Comparison of ENCODE assay signal across 21 mouse cellular contexts in the genomic region with DNA sequence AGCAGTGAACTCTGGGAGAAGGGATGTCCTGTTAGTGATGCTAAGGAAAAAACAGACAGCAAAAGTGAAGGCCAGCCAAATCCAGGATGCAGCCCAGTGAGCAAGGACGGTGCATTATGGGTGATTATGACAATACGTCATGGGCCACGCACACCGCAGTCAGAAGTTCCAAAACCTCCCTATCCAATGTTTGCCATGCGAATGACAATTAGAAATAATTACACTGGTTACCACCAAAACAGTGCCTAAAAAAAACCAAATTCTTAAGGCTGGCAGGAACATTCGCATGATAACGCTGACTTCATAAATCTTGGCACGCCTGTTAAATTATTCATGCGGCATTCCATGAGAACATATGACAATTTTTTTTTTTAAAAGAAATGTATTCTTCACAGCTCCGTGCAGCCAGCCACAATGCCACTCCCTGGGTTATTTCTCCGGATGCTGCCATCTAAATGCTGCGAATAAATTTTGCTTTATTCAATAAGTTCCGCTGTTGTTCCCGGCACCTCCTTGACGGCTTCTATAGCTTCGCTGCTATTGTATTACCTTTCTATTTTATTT.
DNase-seq lines count a peak whose midpoint lies in the region; ATAC-seq and TF ChIP-seq lines count a peak whose summit lies in the region.
"Had no signal": no experiment of that assay in that cellular context is flagged by ENCODE, and none has a peak within 500 bp of the region (broad histone marks: within the 10 kb centered on the region; RNA-seq: fewer than 3 reads in every experiment).

No protein-coding gene starts in this region.

- H3K4me3 ChIP-seq in forebrain, embryonic 14.5 days (ENCODE audit: low read depth, low read length), result no peak overlapping the region
- H3K4me3 ChIP-seq in forebrain, embryonic 11.5 days (ENCODE audit: low read depth, low read length), result no peak overlapping the region
- H3K4me3 ChIP-seq in layer of hippocampus, adult 2 months, result peak overlapping the region; percentile 4; the same call in 1 of the 2 replicates
- 0 out of 2 replicates have a peak overlapping the region, but pooled peaks have one; percentile 9 for H3K4me3 ChIP-seq in cortical plate, adult 2 months (ENCODE audit: insufficient read depth, low read length)
- peak overlapping the region; percentile 22 for H3K4me3 ChIP-seq in midbrain, postnatal 0 days (ENCODE audit: low read depth, low read length)
- H3K4me3 ChIP-seq in liver, embryonic 11.5 days (ENCODE audit: low read depth, low read length), result no peak overlapping the region
- H3K4me3 ChIP-seq: heart, embryonic 10.5 days; kidney, embryonic 15.5 days; limb, embryonic 10.5 days; liver, embryonic 12.5 days had no signal

- TF ChIP-seq CTCF in layer of hippocampus, adult 2 months (conservative IDR thresholded peaks at IDR 0.05), result no peak
- TF ChIP-seq CTCF in cortical plate, adult 2 months (IDR thresholded peaks at IDR 0.05; ENCODE audit: extremely low read depth, insufficient read depth, low read length), result no peak
- TF ChIP-seq CTCF in midbrain, postnatal 0 days (IDR thresholded peaks at IDR 0.05), result no peak

- no peaks in the 10 kb centered on the region; the same call in 1 of the 2 replicates for H3K4me1 ChIP-seq in forebrain, embryonic 14.5 days (ENCODE audit: control insufficient read depth, insufficient read depth, low read length)
- H3K4me1 ChIP-seq in forebrain, embryonic 11.5 days (replicated peaks; ENCODE audit: control insufficient read depth, insufficient read depth, low read length), result no peaks in the 10 kb centered on the region
- no peaks in the 10 kb centered on the region for H3K4me1 ChIP-seq in cortical plate, adult 2 months (ENCODE audit: control insufficient read depth, insufficient read depth, low read length)
- no peaks in the 10 kb centered on the region for H3K4me1 ChIP-seq in midbrain, postnatal 0 days (ENCODE audit: insufficient read depth, low read length)
- H3K4me1 ChIP-seq in liver, embryonic 11.5 days (replicated peaks; ENCODE audit: control insufficient read depth, insufficient read depth, low read length), result no peaks in the 10 kb centered on the region
- H3K4me1 ChIP-seq: heart, embryonic 10.5 days; kidney, embryonic 15.5 days; limb, embryonic 10.5 days; liver, embryonic 12.5 days had no signal

- no peaks in the 10 kb centered on the region for H3K36me3 ChIP-seq in forebrain, embryonic 14.5 days (ENCODE audit: control insufficient read depth, insufficient read depth, low read length)
- no peaks in the 10 kb centered on the region for H3K36me3 ChIP-seq in forebrain, embryonic 11.5 days (ENCODE audit: control insufficient read depth, insufficient read depth, low read length)
- H3K36me3 ChIP-seq in midbrain, postnatal 0 days (ENCODE audit: insufficient read depth, low read length), result no peaks in the 10 kb centered on the region
- no peaks in the 10 kb centered on the region for H3K36me3 ChIP-seq in liver, embryonic 11.5 days (ENCODE audit: control insufficient read depth, insufficient read depth, low read length)
- H3K36me3 ChIP-seq: heart, embryonic 10.5 days; kidney, embryonic 15.5 days; limb, embryonic 10.5 days; liver, embryonic 12.5 days had no signal

- peak; percentile 63; the same call in 1 of the 2 replicates for ATAC-seq in forebrain, embryonic 14.5 days
- ATAC-seq in forebrain, embryonic 11.5 days (replicated peaks; ENCODE audit: low FRiP score), result no peak
- 0 out of 2 replicates have a peak, but pooled peaks have one; percentile 13 for ATAC-seq in midbrain, postnatal 0 days (ENCODE audit: low FRiP score)
- no peak for ATAC-seq in granulocyte monocyte progenitor cell, adult 5-6 weeks (replicated peaks; ENCODE audit: poor library complexity, severe bottlenecking)
- ATAC-seq in liver, embryonic 11.5 days (replicated peaks; ENCODE audit: low FRiP score), result no peak
- ATAC-seq: liver, embryonic 12.5 days had no signal

- no peak overlapping the region for H3K27ac ChIP-seq in forebrain, embryonic 14.5 days (ENCODE audit: low read depth, low read length)
- no peak overlapping the region for H3K27ac ChIP-seq in forebrain, embryonic 11.5 days (ENCODE audit: low read depth, low read length)
- H3K27ac ChIP-seq in layer of hippocampus, adult 2 months, result no peak overlapping the region
- no peak overlapping the region for H3K27ac ChIP-seq in cortical plate, adult 2 months (ENCODE audit: insufficient read depth, low read length)
- no peak overlapping the region for H3K27ac ChIP-seq in midbrain, postnatal 0 days (ENCODE audit: low read depth, low read length)
- H3K27ac ChIP-seq in liver, embryonic 11.5 days (ENCODE audit: low read depth, low read length), result no peak overlapping the region
- H3K27ac ChIP-seq: heart, embryonic 10.5 days; kidney, embryonic 15.5 days; limb, embryonic 10.5 days; liver, embryonic 12.5 days had no signal

- WGBS in forebrain, embryonic 14.5 days, result 77% methylated on average over 16 of the region's 16 CpGs
- WGBS in forebrain, embryonic 11.5 days, result 93% methylated on average over 16 of the region's 16 CpGs
- 54% methylated on average over 16 of the region's 16 CpGs for WGBS in midbrain, postnatal 0 days
- 92% methylated on average over 16 of the region's 16 CpGs for WGBS in liver, embryonic 11.5 days

- H3K27me3 ChIP-seq in forebrain, embryonic 14.5 days (replicated peaks; ENCODE audit: control insufficient read depth, insufficient read depth, low read length), result no peaks in the 10 kb centered on the region
- no peaks in the 10 kb centered on the region for H3K27me3 ChIP-seq in forebrain, embryonic 11.5 days (ENCODE audit: control insufficient read depth, insufficient read depth, low read length)
- no peaks in the 10 kb centered on the region for H3K27me3 ChIP-seq in midbrain, postnatal 0 days (ENCODE audit: insufficient read depth, low read length)
- no peaks in the 10 kb centered on the region for H3K27me3 ChIP-seq in liver, embryonic 11.5 days (replicated peaks; ENCODE audit: control insufficient read depth, insufficient read depth, low read length)
- H3K27me3 ChIP-seq: liver, embryonic 12.5 days had no signal

- no peaks in the 10 kb centered on the region for H3K9me3 ChIP-seq in forebrain, embryonic 14.5 days (replicated peaks; ENCODE audit: control insufficient read depth, low read length)
- H3K9me3 ChIP-seq in forebrain, embryonic 11.5 days (ENCODE audit: control insufficient read depth, low read length), result no peaks in the 10 kb centered on the region
- no peaks in the 10 kb centered on the region for H3K9me3 ChIP-seq in midbrain, postnatal 0 days (ENCODE audit: low read length)
- no peaks in the 10 kb centered on the region for H3K9me3 ChIP-seq in liver, embryonic 11.5 days (ENCODE audit: control insufficient read depth, low read length)
- H3K9me3 ChIP-seq: heart, embryonic 10.5 days; kidney, embryonic 15.5 days; limb, embryonic 10.5 days; liver, embryonic 12.5 days had no signal

- peak; percentile 58 for DNase-seq in forebrain, embryonic 14.5 days (ENCODE audit: low spot score)
- no peak for DNase-seq in forebrain, embryonic 11.5 days (ENCODE audit: low spot score)
- peak in 1 of 2 experiments; percentile 10 for DNase-seq in layer of hippocampus, adult 2 months (ENCODE audit: low spot score in 2 of 2)
- DNase-seq in layer of hippocampus, adult 8-10 months (ENCODE audit: low spot score in 2 of 2), result no peak
- no peak for DNase-seq in midbrain, postnatal 0 days (ENCODE audit: low spot score)
- DNase-seq in liver, embryonic 11.5 days (ENCODE audit: low spot score), result no peak
- DNase-seq: adrenal gland, postnatal 25 days; cerebellum, postnatal 25 days; gastrocnemius, postnatal 25 days; heart, postnatal 14 days; lung, embryonic 14.5 days; lung, postnatal 4 days; right cerebral cortex, adult 18-20 months; spleen, adult 18-20 months; thymus, adult 18-20 months had no signal

- H3K9ac ChIP-seq in forebrain, embryonic 14.5 days (ENCODE audit: low read length), result no peak overlapping the region
- no peak overlapping the region for H3K9ac ChIP-seq in forebrain, embryonic 11.5 days (ENCODE audit: low read length)
- no peak overlapping the region for H3K9ac ChIP-seq in midbrain, postnatal 0 days (replicated peaks; ENCODE audit: low read length, poor library complexity, severe bottlenecking)
- H3K9ac ChIP-seq in liver, embryonic 11.5 days (ENCODE audit: low read depth, low read length), result no peak overlapping the region
- H3K9ac ChIP-seq: kidney, embryonic 15.5 days; liver, embryonic 12.5 days; lung, embryonic 14.5 days had no signal

- TF ChIP-seq POLR2A in cortical plate, adult 2 months (IDR thresholded peaks at IDR 0.05; ENCODE audit: extremely low read depth, insufficient read depth, low read length), result no peak

- no peak overlapping the region for H3K4me2 ChIP-seq in forebrain, embryonic 14.5 days (ENCODE audit: low read length)
- no peak overlapping the region for H3K4me2 ChIP-seq in forebrain, embryonic 11.5 days (ENCODE audit: low read depth, low read length, severe bottlenecking)
- H3K4me2 ChIP-seq in midbrain, postnatal 0 days (ENCODE audit: low read depth, low read length, poor library complexity, severe bottlenecking), result peak overlapping the region; percentile 42
- H3K4me2 ChIP-seq in liver, embryonic 11.5 days, result no peak overlapping the region
- H3K4me2 ChIP-seq: kidney, embryonic 15.5 days; liver, embryonic 12.5 days; lung, embryonic 14.5 days had no signal

Comparison
In these comparisons a context has a peak if more than half of its experiments do, and no peak if none do; other contexts are left out.
1. ATAC-seq: peak in forebrain, embryonic 14.5 days (single experiment) and midbrain, postnatal 0 days (single experiment); none in forebrain, embryonic 11.5 days (single experiment), granulocyte monocyte progenitor cell, adult 5-6 weeks (single experiment) and liver, embryonic 11.5 days (single experiment).
2. H3K4me3 ChIP-seq: peak in layer of hippocampus, adult 2 months (single experiment), cortical plate, adult 2 months (single experiment) and midbrain, postnatal 0 days (single experiment); none in forebrain, embryonic 14.5 days (single experiment), forebrain, embryonic 11.5 days (single experiment) and liver, embryonic 11.5 days (single experiment).